Mouse (Mus musculus): Measurements from ENCODE around the gene Tiam2. TPM values are rescaled to one million over a fixed set of nuclear protein-coding genes. Genes with fewer than 3 reads are reported as not detected.

The Tiam2 gene
- polyA plus RNA-seq, 1 experiment from 2014 or later = 2.9 TPM

DNA sequence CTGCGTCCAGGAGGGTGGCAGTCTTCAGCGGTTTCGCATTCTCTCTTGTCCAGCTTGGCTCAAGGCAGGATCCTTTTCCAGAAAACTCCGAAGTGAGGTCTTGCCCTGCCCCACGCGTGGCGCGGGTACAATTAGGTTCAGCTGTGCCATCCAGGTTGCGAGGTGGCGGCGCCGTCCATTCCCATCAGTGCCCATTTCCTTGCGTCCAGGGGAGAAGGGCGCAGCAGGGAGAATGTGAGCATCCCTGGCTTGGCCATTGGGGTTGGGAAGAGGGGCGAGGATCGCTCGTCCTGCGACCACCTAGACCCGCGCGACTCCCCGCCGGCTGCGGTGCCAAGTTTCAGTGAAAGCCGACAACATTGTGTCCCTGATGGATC is 518 bp downstream of the Tiam2 start:
- under 1% methylated on average over 25 of the region's 25 CpGs for WGBS
- H3K9me3 ChIP-seq (replicated peaks) = no peaks in the 10 kb centered on the region
- H3K27ac ChIP-seq (replicated peaks) = peak overlapping the region; percentile 35; the same call in 1 of the 2 replicates
- H3K27me3 ChIP-seq (ENCODE audit: low read depth, poor library complexity, severe bottlenecking) = peaks cover 60% of the 10 kb centered on the region
- H3K4me3 ChIP-seq = peak overlapping the region; percentile 67
- peaks cover 20% of the 10 kb centered on the region for H3K4me1 ChIP-seq
- DNase-seq (ENCODE audit: low spot score) = peak; percentile 41
- H3K36me3 ChIP-seq = no peaks in the 10 kb centered on the region

DNA sequence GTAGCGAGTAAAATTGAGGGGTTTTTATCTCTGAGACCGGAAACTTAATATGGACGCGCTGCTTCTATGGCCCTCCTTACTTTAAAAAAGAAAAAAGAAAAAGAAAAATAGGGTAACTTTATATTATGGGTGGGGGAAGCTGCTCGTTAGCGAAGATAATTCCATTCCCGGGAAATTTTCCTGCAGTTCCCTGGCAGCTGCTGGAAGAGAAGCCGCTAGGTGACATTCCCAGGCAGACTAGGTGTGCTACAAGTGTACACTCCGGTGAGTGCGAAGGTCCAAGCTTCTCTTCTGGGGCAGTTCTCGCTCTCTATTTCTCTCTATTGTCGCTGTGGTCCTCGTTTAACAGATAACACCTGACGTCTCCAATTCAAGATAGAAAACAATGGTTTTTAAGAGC is 962 bp downstream of the Tiam2 start:
- WGBS = 6% methylated on average over 14 of the region's 14 CpGs
- DNase-seq (ENCODE audit: low spot score) = no peak
- no peaks in the 10 kb centered on the region for H3K9me3 ChIP-seq (replicated peaks)
- H3K27ac ChIP-seq (replicated peaks) = no peak overlapping the region
- peaks cover 60% of the 10 kb centered on the region for H3K27me3 ChIP-seq (ENCODE audit: low read depth, poor library complexity, severe bottlenecking)
- peaks cover 20% of the 10 kb centered on the region for H3K4me1 ChIP-seq
- no peaks in the 10 kb centered on the region for H3K36me3 ChIP-seq
- peak overlapping the region; percentile 67 for H3K4me3 ChIP-seq

DNA sequence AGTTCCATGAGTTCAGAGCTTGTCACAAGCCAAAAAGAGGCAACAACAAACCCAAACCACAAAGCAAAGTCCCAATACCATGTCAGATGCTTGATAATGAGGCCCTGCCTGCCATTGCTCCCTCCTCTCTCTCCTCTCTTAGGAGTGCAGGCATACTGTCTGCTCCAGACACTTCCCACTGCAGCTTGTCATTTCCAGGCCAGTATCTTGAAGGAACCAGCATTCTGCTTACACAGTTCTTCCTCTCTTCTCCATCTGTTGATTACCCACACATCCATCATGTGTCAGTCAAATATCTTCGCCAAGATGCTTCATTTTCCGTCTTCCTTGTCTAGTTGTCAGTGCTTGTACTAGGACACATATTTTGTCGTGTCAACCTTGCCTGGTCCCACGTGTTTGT is 2.4 kb downstream of the Tiam2 start:
- Histone ChIP-seq H3K36me3 (no peaks in the 10 kb centered on the region), H3K9me3 (replicated peaks) (no peaks in the 10 kb centered on the region), H3K4me3 (no peak overlapping the region), H3K27me3 (ENCODE audit: low read depth, poor library complexity, severe bottlenecking) (peaks cover 51% of the 10 kb centered on the region), H3K4me1 (peaks cover 20% of the 10 kb centered on the region), H3K27ac (replicated peaks) (no peak overlapping the region)
- no peak for DNase-seq (ENCODE audit: low spot score)
- WGBS = 85% methylated on average over 4 of the region's 4 CpGs

DNA sequence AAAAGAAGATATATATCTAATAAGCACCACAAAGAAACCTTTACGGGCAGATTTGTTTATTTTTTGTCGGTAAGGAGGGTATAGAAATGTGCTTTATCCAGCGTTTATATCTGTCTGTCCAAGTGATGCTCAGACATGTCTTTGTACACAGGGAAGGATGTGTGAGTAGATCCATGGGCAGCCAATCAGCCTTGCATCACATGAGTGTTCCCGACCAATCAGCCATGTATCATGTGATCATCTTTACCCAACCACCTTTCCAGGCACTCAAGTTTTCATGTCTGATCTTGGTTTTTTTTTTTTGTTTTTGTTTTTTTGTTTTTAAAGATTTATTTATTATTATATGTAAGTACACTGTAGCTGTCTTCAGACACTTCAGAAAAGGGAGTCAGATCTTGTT is 3.1 kb downstream of the Tiam2 start:
- WGBS = 91% methylated on average over 4 of the region's 4 CpGs
- Histone ChIP-seq H3K36me3 (no peaks in the 10 kb centered on the region), H3K4me1 (peaks cover 20% of the 10 kb centered on the region), H3K27me3 (ENCODE audit: low read depth, poor library complexity, severe bottlenecking) (peaks cover 48% of the 10 kb centered on the region), H3K4me3 (no peak overlapping the region), H3K27ac (replicated peaks) (no peak overlapping the region), H3K9me3 (replicated peaks) (no peaks in the 10 kb centered on the region)
- DNase-seq (ENCODE audit: low spot score) = no peak

DNA sequence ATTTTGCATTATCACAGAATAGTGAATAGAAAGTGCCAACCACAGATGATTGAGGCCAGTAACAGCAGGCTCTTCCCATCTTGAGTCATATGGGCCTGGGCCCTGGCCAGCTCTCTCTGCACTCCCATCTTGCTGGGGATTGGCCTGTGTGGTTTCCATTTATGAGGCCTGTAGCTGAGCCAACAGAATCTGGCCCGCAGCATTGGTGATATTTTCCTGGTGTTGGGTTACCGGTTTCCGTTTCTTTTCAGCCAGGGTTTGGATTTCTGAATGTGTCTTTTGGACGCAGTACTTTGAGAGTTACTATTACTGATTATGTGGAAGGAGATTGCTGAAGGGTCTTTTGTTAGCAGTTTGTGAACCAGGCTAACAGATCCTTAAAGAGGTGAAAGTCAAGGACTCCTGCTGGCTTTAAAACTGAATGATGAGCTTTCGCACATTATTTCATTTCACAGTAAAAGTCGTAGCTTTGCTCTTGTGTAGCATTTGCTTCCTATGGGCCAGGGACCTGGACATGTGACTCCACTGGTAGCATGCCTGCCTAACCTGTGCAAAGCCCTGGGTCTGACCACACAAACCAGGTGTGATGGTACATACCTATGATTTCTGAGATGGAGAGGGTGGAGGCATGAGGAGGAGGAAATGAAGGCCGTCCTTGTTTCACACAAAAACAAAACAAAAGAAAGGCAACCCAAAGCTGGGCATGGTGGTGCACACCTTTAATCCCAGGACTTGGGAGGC is 5.5 kb downstream of the Tiam2 start:
- Histone ChIP-seq H3K36me3 (no peaks in the 10 kb centered on the region), H3K4me1 (peaks cover 9% of the 10 kb centered on the region), H3K27ac (replicated peaks) (no peak overlapping the region), H3K4me3 (no peak overlapping the region), H3K9me3 (replicated peaks) (no peaks in the 10 kb centered on the region), H3K27me3 (ENCODE audit: low read depth, poor library complexity, severe bottlenecking) (peaks cover 26% of the 10 kb centered on the region)
- 83% methylated on average over 7 of the region's 7 CpGs for whole genome bisulfite sequencing
- no peak for DNase-seq (ENCODE audit: low spot score)

DNA sequence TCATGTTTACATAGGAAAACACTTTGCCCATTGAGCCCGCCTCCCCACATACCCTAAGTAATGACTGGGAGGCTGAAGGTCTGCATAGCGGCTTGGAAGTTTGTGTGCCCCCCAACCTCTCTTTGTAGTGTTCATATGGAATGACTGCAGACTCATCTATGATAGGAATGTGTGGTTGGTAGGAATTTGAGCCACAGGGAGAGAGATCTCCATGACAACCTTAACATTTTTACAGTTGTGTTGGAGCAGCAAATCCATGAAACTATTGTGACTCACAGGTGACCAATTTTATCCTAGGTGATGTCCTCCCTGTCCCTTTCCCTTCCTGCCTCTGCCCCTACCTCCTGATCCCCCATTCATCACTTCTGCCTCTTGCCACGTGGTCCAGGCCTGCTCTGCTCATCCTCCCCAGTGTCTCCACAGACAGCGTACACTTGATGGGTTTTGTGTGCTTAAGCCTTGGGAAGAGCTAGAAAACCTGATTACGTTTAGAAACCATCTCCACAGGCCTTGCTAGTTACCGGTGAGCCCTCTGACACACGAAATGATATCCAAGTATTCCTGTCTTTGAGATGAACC is 9.9 kb downstream of the Tiam2 start:
- WGBS = 87% methylated on average over 7 of the region's 7 CpGs
- peaks cover 9% of the 10 kb centered on the region for H3K4me1 ChIP-seq
- H3K36me3 ChIP-seq = no peaks in the 10 kb centered on the region
- H3K27me3 ChIP-seq (ENCODE audit: low read depth, poor library complexity, severe bottlenecking) = no peaks in the 10 kb centered on the region
- no peak overlapping the region for H3K27ac ChIP-seq (replicated peaks)
- no peak for DNase-seq (ENCODE audit: low spot score)
- H3K4me3 ChIP-seq = no peak overlapping the region
- H3K9me3 ChIP-seq (replicated peaks) = no peaks in the 10 kb centered on the region

DNA sequence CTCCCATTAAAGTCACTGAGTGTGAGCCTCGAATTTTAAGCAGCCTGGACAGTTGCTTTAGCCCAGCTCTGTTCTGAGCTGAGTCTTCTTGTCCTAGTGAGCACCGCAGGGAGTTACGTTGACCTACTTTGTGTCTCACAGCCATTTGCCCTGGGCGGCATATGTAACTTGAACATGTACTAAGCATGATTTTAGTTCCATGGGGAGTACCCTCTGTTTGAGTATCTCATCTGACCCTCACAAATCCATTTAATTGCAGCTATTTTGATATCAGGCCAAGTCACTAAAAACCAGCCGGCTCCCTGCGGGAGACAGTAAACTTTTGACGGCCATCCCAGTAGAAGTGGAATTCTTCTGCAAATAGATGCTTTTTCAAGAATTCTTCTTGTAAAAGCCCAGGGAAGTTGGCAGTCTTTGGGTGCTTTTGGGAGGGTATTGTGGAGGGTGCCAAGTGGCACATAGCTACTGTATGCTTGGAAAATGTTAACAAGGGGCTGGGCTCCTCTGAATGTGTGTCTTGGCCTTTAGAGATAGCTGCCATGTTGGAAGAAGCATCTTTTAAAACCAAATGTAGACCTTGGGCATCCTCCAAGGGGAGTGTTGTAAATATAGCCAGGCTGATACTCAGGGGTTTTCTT is 10.6 kb downstream of the Tiam2 start:
- H3K27ac ChIP-seq (replicated peaks) = no peak overlapping the region
- H3K27me3 ChIP-seq (ENCODE audit: low read depth, poor library complexity, severe bottlenecking) = no peaks in the 10 kb centered on the region
- no peaks in the 10 kb centered on the region for H3K9me3 ChIP-seq (replicated peaks)
- DNase-seq (ENCODE audit: low spot score) = no peak
- no peaks in the 10 kb centered on the region for H3K36me3 ChIP-seq
- 83% methylated on average over 7 of the region's 7 CpGs for WGBS
- H3K4me3 ChIP-seq = no peak overlapping the region
- H3K4me1 ChIP-seq = peaks cover 9% of the 10 kb centered on the region

DNA sequence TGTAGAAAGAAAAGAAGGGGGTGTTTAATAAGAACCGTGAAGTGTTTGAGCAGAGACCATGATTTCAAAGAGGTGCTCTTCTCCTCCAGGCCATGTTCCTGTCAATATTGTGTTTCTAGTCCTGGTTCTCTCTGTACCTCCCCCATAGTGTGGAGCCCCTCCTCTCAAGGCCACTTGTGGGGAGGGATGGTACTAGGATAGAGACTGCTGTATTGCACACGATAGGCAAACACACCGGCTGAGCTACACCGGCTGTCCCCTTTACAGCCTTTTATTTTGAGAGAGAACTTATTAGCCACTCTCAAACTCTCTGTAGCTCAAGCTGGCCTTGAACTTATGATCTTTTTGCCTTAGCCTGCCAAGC is 11.1 kb downstream of the Tiam2 start:
- 84% methylated on average over 4 of the region's 4 CpGs for WGBS
- Histone ChIP-seq H3K36me3 (no peaks in the 10 kb centered on the region), H3K4me1 (peaks cover 9% of the 10 kb centered on the region), H3K27me3 (ENCODE audit: low read depth, poor library complexity, severe bottlenecking) (no peaks in the 10 kb centered on the region), H3K4me3 (no peak overlapping the region), H3K9me3 (replicated peaks) (no peaks in the 10 kb centered on the region), H3K27ac (replicated peaks) (no peak overlapping the region)
- no peak for DNase-seq (ENCODE audit: low spot score)

DNA sequence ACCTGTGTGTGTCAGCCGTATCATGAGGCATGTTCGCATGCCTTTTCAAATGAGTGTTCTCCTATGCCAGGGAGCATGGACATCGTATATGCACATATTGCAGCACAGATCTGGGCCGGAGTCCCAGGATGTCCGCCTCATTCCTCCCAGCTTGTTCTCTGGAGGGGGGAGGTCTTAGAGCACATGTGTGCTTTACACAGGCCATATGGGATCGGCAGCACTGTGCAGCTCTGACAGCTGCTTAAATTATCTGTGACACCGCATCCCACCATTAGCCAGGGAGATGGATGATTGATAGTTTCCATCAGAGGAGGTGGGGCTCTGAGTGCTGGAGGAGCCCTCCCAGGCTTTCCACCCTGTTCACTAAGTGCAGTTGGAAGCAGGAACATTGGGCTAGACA is 12.4 kb downstream of the Tiam2 start:
- no peak overlapping the region for H3K4me3 ChIP-seq
- 91% methylated on average over 7 of the region's 7 CpGs for whole genome bisulfite sequencing
- H3K27me3 ChIP-seq (ENCODE audit: low read depth, poor library complexity, severe bottlenecking) = no peaks in the 10 kb centered on the region
- no peaks in the 10 kb centered on the region for H3K36me3 ChIP-seq
- H3K4me1 ChIP-seq = peaks cover 9% of the 10 kb centered on the region
- no peaks in the 10 kb centered on the region for H3K9me3 ChIP-seq (replicated peaks)
- DNase-seq (ENCODE audit: low spot score) = no peak
- no peak overlapping the region for H3K27ac ChIP-seq (replicated peaks)

DNA sequence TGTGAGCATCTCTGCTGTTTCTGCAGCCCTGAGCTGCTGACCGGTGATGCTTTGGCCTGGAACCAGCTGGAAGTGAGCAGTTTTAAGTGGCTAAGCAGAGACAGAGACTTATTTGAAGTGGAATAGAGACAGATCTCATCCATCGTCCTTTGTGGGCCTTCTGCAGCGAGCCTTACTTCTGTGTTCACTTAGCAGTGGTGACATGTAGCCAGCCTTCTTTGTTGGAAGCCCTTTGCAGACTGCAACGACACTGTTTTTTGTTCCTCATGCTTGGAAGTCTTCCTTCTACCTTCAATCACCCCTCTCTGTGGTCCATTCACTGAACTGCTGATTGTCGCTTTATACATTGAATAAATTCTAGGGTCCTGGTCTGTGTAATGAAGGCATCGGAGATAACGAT is 18.5 kb downstream of the Tiam2 start:
- 82% methylated on average over 7 of the region's 7 CpGs for WGBS
- no peak overlapping the region for H3K27ac ChIP-seq (replicated peaks)

DNA sequence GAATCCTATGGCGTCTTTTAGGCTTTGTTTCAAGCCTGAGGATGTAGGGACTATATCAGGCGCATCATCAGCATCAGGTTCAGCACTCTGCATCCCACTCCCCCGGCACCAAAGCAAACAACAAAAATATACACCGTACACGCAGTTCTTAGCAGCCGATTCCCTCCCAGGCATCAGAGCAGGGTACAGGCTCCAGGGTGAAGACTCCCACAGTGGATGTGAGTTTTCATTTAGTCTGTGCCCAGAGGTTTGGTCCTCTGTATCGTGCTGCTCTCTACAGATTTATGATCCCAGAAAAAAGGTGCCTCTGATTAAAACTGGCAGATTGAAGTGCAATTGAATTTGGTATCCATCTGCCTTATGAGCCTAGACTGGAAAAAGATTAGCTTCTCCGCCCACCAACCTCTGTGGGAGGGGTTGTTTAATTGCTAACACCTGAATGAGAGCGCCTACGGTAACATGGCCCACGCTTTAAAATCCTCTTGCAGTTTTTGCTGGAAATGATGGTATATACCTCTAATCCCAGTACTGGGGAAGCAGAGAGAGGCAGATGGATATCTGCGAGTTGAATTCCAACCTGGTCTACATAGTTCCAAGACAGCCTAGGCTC is 19.0 kb downstream of the Tiam2 start:
- Histone ChIP-seq H3K4me1 (no peaks in the 10 kb centered on the region), H3K27me3 (ENCODE audit: low read depth, poor library complexity, severe bottlenecking) (no peaks in the 10 kb centered on the region), H3K27ac (replicated peaks) (no peak overlapping the region), H3K9me3 (replicated peaks) (no peaks in the 10 kb centered on the region), H3K4me3 (no peak overlapping the region), H3K36me3 (no peaks in the 10 kb centered on the region)
- DNase-seq (ENCODE audit: low spot score) = no peak
- 78% methylated on average over 12 of the region's 12 CpGs for WGBS

More for the DNA sequence above, 18.5 kb downstream of the Tiam2 start:
- no peak for DNase-seq (ENCODE audit: low spot score)
- no peaks in the 10 kb centered on the region for H3K27me3 ChIP-seq (ENCODE audit: low read depth, poor library complexity, severe bottlenecking)
- H3K36me3 ChIP-seq = no peaks in the 10 kb centered on the region
- no peaks in the 10 kb centered on the region for H3K4me1 ChIP-seq
- H3K4me3 ChIP-seq = no peak overlapping the region
- H3K9me3 ChIP-seq (replicated peaks) = no peaks in the 10 kb centered on the region

DNA sequence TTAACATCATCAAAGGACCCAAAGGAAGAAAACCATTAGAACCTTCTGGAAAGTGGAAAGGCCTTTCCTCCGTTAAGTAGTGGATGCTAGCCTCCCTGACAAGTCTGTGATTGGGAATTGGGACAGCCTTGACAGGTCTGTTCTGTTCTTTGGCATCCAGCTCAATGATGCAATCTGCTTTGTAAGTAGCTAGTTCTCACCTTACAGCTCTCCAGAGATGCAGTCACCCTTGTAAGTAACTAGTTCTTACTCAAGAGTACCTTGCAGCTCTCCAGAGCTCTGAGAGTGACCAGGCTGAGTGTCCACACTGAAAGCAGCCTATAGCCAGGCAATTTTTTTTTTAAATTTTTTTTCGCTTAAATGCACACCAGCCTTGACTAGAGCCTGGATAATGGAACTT is 21.4 kb downstream of the Tiam2 start:
- Histone ChIP-seq H3K9me3 (replicated peaks) (no peaks in the 10 kb centered on the region), H3K4me1 (peaks cover 6% of the 10 kb centered on the region), H3K27ac (replicated peaks) (no peak overlapping the region), H3K27me3 (ENCODE audit: low read depth, poor library complexity, severe bottlenecking) (no peaks in the 10 kb centered on the region), H3K36me3 (no peaks in the 10 kb centered on the region), H3K4me3 (no peak overlapping the region)
- WGBS = 88% methylated on average over 2 of the region's 2 CpGs
- no peak for DNase-seq (ENCODE audit: low spot score)

DNA sequence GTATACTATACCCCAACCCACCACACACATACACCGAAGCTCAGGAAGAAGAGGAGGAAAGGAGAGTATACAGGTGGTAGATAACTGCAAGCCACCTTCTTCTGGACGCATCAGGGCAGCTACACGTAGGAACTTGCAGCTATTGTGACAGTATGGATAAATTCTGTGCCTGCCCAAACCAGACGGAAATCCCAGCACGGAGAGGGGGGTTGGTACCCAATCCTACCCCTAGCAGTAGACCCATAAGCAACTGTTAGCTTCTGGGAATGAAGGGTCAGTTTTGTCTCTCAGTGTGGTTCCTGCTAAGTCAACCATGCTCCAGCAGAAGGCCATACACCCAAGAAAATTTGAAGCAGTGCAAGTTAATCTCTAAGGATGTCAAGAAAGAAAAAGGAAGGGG is 23.0 kb downstream of the Tiam2 start:
- WGBS = 88% methylated on average over 5 of the region's 5 CpGs
- DNase-seq (ENCODE audit: low spot score) = no peak
- no peaks in the 10 kb centered on the region for H3K27me3 ChIP-seq (ENCODE audit: low read depth, poor library complexity, severe bottlenecking)
- H3K4me3 ChIP-seq = no peak overlapping the region
- no peaks in the 10 kb centered on the region for H3K36me3 ChIP-seq
- H3K9me3 ChIP-seq (replicated peaks) = no peaks in the 10 kb centered on the region
- no peak overlapping the region for H3K27ac ChIP-seq (replicated peaks)
- H3K4me1 ChIP-seq = peaks cover 6% of the 10 kb centered on the region

Data from midbrain, embryonic 10.5 days (tissue).